Mouse (Mus musculus): ENCODE measurements around the gene AC131692.1.

AC131692.1 gene

DNA sequence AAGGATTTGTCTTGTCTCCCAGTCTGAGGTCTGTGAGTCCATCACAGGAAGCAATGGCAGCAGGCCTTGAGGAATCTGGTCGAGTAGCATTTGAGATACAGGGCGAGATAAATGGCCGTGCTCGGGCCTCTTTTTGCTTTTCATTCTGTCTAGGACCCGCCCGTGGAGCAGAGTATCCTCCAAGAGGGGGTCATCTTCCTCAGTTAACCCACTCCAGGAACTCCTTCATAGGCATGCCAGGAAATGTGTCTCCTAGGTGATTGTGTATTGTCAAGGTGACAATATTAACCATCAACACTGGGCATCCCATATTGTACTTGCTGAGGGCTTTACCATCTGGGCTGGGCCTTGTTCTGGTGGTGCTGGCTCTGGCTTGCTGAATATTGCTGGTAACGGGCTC lies at the start of gene AC131692.1:
AC131692.1 (plus strand) TSS at position 301 of the 400 bp plus-strand sequence.
- DNase-seq (ENCODE audit: low read depth, low spot score) = no peak

GRCm38 (mm10) chr19:6045366-6046293 lies 48.6 kb upstream of the AC131692.1 start:
- DNase-seq (ENCODE audit: low read depth, low spot score) = no peak

DNA sequence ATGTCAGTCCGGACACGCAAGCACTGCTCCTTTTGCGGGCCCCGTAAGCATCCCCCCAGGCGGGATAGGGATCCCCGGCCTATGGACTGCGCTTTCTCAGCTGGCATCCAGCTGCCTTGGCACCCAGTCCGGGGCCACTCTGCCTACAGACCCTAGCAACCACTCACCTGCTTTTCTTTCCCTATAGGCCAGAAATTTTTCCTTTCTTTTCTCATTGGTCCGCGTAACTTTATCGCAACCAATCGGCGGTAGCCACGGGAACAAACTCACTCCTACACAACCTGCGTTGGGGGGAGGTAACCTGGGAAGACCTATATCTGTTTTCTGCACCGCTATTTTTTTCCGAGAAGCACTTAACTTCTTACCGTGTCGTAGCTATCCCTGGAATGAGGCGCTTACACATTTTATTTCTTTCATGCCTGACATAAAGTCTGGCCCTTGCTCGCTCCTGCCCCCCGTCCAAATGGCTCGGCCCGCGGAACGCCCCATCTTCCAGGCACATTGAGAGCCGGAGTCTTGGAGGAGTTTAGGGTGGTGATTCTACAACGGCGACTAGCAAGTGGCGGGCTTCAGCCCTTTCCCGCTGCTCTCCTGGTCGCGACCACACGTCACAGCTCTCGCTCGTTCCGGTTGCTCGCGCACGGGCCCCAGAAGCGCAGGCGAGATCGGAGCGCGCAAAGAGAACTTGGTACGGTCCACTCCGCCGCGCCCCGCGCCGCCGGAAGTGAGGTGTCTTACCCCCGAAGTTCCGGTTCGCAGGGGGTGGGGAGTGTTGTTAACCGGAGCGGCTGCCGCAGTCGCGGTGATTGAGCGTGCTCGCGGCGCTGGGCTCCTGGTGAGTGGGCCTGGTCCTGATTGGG lies 47.7 kb upstream of the AC131692.1 start, which contains the start of gene Syvn1:
Syvn1 (plus strand) TSS at position 283 of the 860 bp plus-strand sequence.
- DNase-seq (ENCODE audit: low read depth, low spot score) = peak; percentile 87

- DNase-seq (ENCODE audit: low read depth, low spot score) = no peak
Measured at GRCm38 (mm10) chr19:6047154-6047898, 46.9 kb upstream of the AC131692.1 start.

- DNase-seq (ENCODE audit: low read depth, low spot score) = no peak
Measured at GRCm38 (mm10) chr19:6047899-6048166, 46.4 kb upstream of the AC131692.1 start.

DNA sequence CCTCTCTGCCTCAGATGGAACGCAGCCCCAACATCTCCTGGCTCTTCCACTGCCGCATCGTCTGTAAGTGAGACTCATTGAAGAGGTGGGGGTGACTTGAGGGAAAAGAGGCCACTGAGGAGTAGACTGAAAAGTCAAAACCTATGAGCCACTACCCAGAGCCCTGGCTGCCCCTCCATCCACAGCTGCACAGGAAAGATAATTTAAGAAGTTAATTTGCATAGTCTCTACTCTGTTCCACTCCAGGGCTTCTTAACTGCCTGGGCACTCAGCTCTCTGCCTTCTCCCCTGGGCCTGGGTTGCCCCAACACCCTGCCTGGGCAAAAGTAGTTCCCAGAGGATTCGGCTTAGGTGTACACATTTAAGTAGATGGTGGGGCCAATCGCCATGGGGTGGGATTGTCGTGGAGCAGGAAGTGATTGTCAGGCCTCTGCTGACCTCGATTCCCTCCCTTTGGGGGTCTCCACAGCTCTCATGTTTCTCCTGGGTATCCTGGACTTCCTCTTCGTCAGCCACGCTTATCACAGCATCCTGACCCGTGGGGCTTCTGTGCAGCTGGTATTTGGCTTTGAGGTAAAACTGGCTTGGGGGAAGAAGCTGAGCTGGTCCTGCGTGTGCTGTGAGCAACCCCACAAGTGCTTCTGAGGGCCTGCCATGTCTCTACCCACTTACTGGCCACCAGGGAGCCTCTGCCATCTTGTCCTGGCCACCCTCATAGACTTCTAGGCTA lies 45.4 kb upstream of the AC131692.1 start:
- DNase-seq (ENCODE audit: low read depth, low spot score) = no peak

DNA sequence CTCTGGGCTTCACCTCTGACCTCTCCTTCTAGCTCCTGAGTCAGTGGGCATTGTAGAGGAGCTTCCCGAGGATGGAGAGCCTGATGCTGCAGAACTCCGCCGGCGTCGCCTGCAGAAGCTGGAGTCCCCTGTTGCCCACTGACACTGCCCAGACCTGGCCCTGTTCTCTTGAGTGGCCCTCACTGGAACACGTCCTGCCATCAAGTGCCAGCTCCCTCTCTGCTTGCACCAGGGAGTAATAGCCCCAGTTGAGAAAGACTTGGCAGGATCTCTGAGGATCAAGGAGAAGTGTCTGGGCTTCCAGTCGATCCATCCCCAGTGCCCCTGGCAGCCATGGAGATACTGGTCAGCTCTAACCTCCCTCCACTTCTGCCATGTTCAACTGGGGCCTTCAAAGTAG lies 41.7 kb upstream of the AC131692.1 start:
- DNase-seq (ENCODE audit: low read depth, low spot score) = no peak

DNA sequence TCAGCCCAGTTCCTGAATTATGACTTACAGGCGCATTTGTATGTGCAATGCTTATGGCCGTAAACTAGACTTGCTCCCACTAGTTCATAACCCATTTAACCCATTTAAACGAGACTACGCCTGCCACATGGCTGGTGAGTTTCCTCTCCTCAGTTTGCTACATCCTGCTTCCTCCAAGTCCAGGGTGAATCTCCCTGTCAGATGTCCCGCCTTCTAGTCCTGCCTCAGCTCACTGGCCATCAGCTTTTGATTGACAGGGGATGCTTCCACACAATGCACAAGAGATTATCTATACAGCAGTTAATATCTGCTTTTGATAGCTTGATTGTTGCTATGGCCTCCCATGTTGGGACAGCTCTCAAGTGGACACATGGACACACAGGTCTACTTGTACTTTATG lies 39.9 kb upstream of the AC131692.1 start:
- DNase-seq (ENCODE audit: low read depth, low spot score) = no peak

DNA sequence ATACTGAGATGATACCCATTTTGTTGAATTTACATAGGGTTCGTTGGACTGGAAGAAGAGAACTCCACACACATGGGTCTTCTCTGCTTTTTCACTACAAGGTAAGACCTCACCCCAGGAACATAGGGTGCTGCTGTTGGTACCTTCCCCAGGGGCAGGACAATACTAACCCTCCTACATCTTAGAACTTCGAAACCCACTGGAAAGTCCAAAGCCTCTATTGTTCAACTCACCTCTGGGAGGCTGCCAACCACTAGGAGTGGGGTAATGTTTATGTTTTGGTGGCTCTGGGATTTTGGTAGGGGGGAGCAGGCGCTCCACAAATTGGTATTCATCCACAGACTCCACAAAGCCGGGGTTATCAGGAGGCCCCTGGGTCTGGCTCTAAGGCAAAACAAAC lies 37.5 kb upstream of the AC131692.1 start:
- no peak for DNase-seq (ENCODE audit: low read depth, low spot score)

GRCm38 (mm10) chr19:6057313-6058096 lies 36.7 kb upstream of the AC131692.1 start, which contains the start of the genes Mrpl49 and Fau:
Gene Mrpl49, minus strand, starts transcription at chr19:6057785.
Gene Fau, plus strand, starts transcription at chr19:6057844.
- peak; percentile 97 for DNase-seq (ENCODE audit: low read depth, low spot score)

DNA sequence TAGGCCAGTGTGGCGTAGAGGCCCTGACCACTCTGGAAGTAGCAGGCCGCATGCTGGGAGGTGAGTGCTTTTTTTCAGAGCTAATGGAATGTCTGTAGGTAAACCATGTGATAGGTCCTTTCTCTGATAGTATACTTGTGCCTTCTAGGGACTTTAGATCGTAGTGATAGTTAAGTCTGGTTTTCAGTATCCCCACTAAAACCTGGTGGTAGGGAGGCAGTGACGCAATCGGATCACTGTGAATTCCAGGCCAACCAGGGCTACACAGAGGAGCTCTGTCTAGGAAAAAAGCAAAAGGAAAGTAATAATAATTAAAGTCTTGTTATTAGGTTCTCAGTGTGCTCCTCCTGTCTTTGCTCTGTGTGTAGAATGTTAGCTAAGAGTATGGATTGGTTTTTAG lies 35.7 kb upstream of the AC131692.1 start:
- DNase-seq (ENCODE audit: low read depth, low spot score) = no peak

DNA sequence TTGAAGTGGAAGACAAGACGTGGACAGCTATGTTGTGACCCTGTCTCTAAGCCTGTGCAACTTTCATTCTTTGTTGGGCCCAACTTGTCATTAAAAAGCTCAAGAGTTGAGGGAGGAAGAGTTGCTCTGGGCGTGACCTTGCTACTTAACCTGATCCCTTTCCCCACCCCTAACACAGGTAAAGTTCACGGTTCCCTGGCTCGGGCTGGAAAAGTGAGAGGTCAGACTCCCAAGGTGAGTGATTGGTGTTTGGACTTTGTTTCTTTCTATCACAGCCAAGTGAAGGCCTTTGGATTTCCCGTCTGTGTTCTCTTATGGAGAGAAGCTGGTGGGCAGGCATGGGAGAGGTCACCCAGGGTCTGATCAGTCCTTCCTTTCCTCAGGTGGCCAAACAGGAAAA lies 35.3 kb upstream of the AC131692.1 start:
- no peak for DNase-seq (ENCODE audit: low read depth, low spot score)

DNA sequence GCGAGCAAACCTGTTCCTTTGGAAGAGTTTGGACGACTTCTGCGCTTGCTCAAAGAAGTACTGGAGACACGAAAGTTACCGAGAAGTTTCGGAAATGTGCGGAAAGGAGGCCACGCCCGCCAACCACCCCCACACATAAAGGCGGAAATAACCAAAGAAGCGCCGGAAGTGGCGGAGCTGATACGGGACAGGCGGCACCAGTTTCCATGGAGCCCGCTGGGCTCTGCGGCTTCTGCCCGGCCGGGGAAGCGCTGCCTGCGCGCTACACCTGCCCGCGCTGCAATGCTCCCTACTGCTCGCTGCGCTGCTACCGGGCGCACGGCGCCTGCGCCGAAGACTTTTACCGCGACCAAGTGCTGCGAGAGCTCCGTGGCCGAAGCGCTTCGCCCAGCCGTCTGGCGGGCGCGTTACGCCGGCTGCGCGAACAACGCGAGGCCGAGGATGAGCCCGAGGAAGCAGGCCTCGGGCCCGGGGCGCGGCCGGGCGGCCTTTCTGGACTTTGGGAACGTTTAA lies 33.1 kb upstream of the AC131692.1 start, which contains the start of gene Znhit2:
Znhit2 (plus strand) TSS at position 172 of the 513 bp plus-strand sequence.
- DNase-seq (ENCODE audit: low read depth, low spot score) = peak; percentile 89

- no peak for DNase-seq (ENCODE audit: low read depth, low spot score)
Measured at GRCm38 (mm10) chr19:6061641-6062302, 32.4 kb upstream of the AC131692.1 start.

DNA sequence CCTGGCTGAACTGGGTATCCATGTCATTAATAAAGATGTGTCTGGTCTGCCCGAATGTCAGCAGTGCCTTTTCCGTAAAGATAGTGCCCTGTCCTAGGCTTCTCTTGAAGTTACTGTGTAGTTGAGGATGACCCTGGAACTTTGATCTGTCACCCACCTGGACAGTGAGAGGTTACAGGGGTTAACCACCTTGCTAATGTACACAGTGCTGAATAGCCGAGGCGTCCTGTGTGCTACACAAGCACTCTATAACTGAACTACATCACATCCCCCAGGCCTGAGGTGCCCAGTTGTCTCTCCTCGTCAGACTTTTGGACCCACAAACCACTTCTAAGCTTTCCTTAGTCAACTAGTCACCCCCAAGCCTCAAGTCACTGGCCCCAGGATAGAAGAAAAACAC lies 31.8 kb upstream of the AC131692.1 start:
- DNase-seq (ENCODE audit: low read depth, low spot score) = no peak

- DNase-seq (ENCODE audit: low read depth, low spot score) = no peak
Measured at GRCm38 (mm10) chr19:6063081-6063480, 31.1 kb upstream of the AC131692.1 start.

DNA sequence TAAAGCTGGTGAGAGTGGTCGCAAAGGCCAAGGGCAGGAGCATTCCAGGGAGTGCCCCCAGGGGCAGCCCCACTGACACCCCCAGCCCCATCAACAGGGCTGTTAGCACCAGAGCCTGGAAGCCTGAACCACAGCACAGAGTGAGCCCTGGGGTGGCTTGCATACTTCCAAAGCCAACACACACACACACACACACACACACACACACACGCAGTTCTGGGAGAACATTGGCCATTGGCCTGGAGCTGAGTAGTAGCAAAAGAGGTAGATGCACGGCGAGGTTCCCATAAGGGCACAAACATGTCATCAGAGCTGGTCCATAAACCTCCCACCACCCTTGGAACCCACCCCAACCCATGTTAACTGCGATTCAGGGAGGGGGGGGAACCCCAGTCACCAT lies 27.6 kb upstream of the AC131692.1 start:
- DNase-seq (ENCODE audit: low read depth, low spot score) = no peak

- no peak for DNase-seq (ENCODE audit: low read depth, low spot score)
Measured at GRCm38 (mm10) chr19:6067011-6067723, 27.1 kb upstream of the AC131692.1 start.

Measured in embryo, embryonic 11.5 days (tissue).